Mouse (Mus musculus) forebrain, postnatal 0 days (tissue): ENCODE measurements around the gene Tecta. TPM values are rescaled to one million over a fixed set of nuclear protein-coding genes. Genes with fewer than 3 reads are reported as not detected.

Experiments
- ATAC-seq: fragments of 200-750 bp; cut with Nextera tagmentation; 2 replicates; pipeline ENCODE4 v1.8.0; 2017; ENCODE audit warnings: mild to moderate bottlenecking, moderate library complexity
- DNase-seq: peaks from one replicate; pipeline ENCODE4 v3.0.0-alpha.2; 2015
- H3K27ac ChIP-seq: fragments of 300-500 bp; sonication (generic); 2 replicates; pipeline ENCODE4 v1.5.1; 2014; ENCODE audit warnings: low read depth, mild to moderate bottlenecking, antibody characterized with exemption, low read length, moderate library complexity, mixed read lengths
- H3K27me3 ChIP-seq: fragments of 300-500 bp; sonication (generic); 2 replicates; pipeline ENCODE4 v1.6.1; 2014; ENCODE audit warnings: mild to moderate bottlenecking, low read length, mixed read lengths; ENCODE audit not compliant: insufficient read depth
- H3K36me3 ChIP-seq: fragments of 300-500 bp; sonication (generic); 2 replicates; pipeline ENCODE4 v1.6.1; 2014; ENCODE audit warnings: mild to moderate bottlenecking, moderate library complexity; ENCODE audit not compliant: insufficient read depth
- H3K4me1 ChIP-seq: fragments of 300-500 bp; sonication (generic); 2 replicates; pipeline ENCODE4 v1.6.1; 2014; ENCODE audit warnings: antibody characterized with exemption; ENCODE audit not compliant: insufficient read depth
- H3K4me2 ChIP-seq: fragments of 300-500 bp; sonication (generic); 2 replicates; pipeline ENCODE4 v1.6.1; 2014; ENCODE audit warnings: low read depth, mild to moderate bottlenecking, moderate library complexity
- H3K4me3 ChIP-seq: fragments of 300-500 bp; sonication (generic); 2 replicates; pipeline ENCODE4 v1.5.1; 2014; ENCODE audit warnings: low read depth, low read length, mixed read lengths
- H3K9ac ChIP-seq: fragments of 300-500 bp; sonication (generic); 2 replicates; pipeline ENCODE4 v1.6.1; 2014; ENCODE audit warnings: mild to moderate bottlenecking
- H3K9me3 ChIP-seq: fragments of 300-500 bp; sonication (generic); 2 replicates; pipeline ENCODE4 v1.6.1; 2016; ENCODE audit warnings: low read length
- CTCF ChIP-seq: sonication (generic); IDR thresholded peaks from 2 replicates; pipeline ENCODE4 v1.5.1; 2016; ENCODE audit warnings: antibody characterized with exemption, control low read depth, low read depth
- WGBS: fragments of 180-500 bp; shearing (Covaris S2); extraction: QIAGEN DNeasy Blood & Tissue Kit; methylation state at CpG from one replicate; pipeline ENCODE4 v1.1.7; 2014; 5-methylcytosine and 5-hydroxymethylcytosine counted together
- polyA plus RNA-seq: library from polyadenylated mRNA; unstranded; fragments of >200 nt; fragmentation: Nextera tagmentation; extraction: Ambion mirVana; gene quantifications from 2 replicates; pipeline ENCODE4 v1.2.1, GENCODE M21; 2015
- total RNA-seq: library from RNA; depleted of rRNA; stranded (reverse); fragments of >200 nt; gene quantifications from 2 replicates; pipeline ENCODE4 v1.2.3, GENCODE M21; 2014

Tecta gene
- total and polyA plus RNA-seq, 2 experiments from 2014 or later = 0.36 to 0.43 TPM

DNA sequence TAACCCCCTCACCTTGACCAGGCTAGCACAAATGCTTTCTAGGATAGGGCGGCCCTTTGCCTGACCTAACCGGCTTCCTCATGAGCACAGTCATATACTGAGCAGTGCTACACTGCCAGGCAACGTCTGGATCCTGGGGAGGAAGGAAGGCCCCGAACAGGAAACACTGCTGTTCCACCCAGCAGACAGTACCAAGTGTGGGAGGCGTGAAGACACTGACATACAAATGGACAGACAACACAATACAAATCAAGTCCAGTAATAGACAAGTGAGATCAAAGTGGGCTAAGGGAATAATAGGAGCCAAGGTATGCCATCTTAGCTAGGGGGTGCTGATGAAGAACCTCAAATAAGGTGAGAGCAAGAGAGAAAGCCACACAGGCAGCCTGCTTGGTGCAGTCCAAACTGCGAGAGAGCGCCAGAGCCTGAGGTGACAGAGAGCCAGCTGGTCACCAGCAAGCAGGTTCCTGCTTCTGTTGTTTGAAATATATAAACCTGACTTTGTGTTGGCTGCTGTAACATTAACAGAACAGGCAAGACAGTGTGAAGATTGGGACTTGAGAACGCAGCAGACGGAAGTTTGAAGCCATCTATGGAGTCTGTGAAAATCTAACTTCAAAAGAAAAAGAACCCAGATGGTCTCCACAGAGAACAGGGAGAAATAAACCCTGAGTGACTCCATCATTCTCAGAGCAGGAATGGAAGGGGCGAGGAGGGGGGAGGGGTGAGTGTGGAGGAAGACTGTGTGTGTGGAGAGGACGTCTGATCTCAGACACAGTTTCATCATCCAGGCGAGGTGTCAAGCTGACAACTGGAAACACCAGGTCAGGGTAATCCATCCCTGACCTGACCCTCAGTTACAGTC, 28.6 kb upstream of the Tecta start:
- DNase-seq (peak; percentile 9), ATAC-seq (peak; percentile 73)
- peak overlapping the region; percentile 50 for H3K27ac ChIP-seq
- H3K27me3 ChIP-seq = no peaks in the 10 kb centered on the region
- no peak for TF ChIP-seq CTCF
- no peaks in the 10 kb centered on the region for H3K4me1 ChIP-seq
- no peak overlapping the region for H3K4me3 ChIP-seq
- WGBS = 71% methylated on average over 12 of the region's 12 CpGs
- no peak overlapping the region for H3K9ac ChIP-seq
- no peak overlapping the region for H3K4me2 ChIP-seq
- peaks cover 44% of the 10 kb centered on the region for H3K36me3 ChIP-seq
- no peaks in the 10 kb centered on the region for H3K9me3 ChIP-seq

GRCm38 (mm10) chr9:42426661-42427358, 27.1 kb upstream of the Tecta start:
- H3K4me3 ChIP-seq = no peak overlapping the region
- no peaks in the 10 kb centered on the region for H3K9me3 ChIP-seq
- ATAC-seq (no peak), DNase-seq (no peak)
- no peaks in the 10 kb centered on the region for H3K4me1 ChIP-seq
- WGBS = 51% methylated on average over 10 of the region's 10 CpGs
- no peaks in the 10 kb centered on the region for H3K27me3 ChIP-seq
- TF ChIP-seq CTCF = no peak
- H3K27ac ChIP-seq = no peak overlapping the region
- H3K9ac ChIP-seq = no peak overlapping the region
- H3K4me2 ChIP-seq = no peak overlapping the region
- H3K36me3 ChIP-seq = peaks cover 35% of the 10 kb centered on the region

GRCm38 (mm10) chr9:42423649-42424048, 23.9 kb upstream of the Tecta start:
- Histone ChIP-seq H3K27ac (no peak overlapping the region), H3K36me3 (peaks cover 23% of the 10 kb centered on the region), H3K4me1 (no peaks in the 10 kb centered on the region), H3K9ac (no peak overlapping the region), H3K4me3 (no peak overlapping the region), H3K27me3 (no peaks in the 10 kb centered on the region), H3K9me3 (no peaks in the 10 kb centered on the region), H3K4me2 (no peak overlapping the region)
- TF ChIP-seq CTCF = no peak
- ATAC-seq (no peak), DNase-seq (no peak)
- WGBS = 93% methylated on average over 2 of the region's 2 CpGs

DNA sequence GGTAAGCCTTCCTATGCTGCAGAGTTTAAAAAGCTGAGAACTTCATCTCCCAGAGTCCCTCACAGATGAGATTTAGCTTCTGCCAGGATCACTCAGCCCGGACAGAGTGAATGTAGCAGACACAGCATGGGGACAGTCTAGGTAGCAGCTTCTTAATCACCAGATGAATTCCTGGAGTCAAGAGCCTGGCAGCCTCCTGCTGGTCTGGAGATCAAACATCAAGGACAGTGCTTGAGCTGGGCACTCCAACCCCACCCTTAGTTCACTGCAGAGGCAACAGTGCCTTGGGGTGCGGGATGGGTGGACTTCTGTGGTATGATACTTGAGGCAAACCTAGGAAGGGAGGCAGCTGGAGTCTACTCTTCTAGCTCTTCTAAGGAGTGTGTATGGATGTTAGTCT, 20.0 kb upstream of the Tecta start:
- no peak for ATAC-seq
- Histone ChIP-seq H3K9me3 (no peaks in the 10 kb centered on the region), H3K4me1 (no peaks in the 10 kb centered on the region), H3K9ac (no peak overlapping the region), H3K27ac (no peak overlapping the region), H3K4me3 (no peak overlapping the region), H3K4me2 (no peak overlapping the region), H3K36me3 (peaks cover 28% of the 10 kb centered on the region), H3K27me3 (no peaks in the 10 kb centered on the region)
- WGBS = 82% methylated on average over 2 of the region's 2 CpGs
- no peak for DNase-seq
- no peak for TF ChIP-seq CTCF

GRCm38 (mm10) chr9:42418786-42419185, 19.1 kb upstream of the Tecta start:
- Histone ChIP-seq H3K36me3 (peaks cover 30% of the 10 kb centered on the region), H3K9ac (no peak overlapping the region), H3K4me1 (no peaks in the 10 kb centered on the region), H3K27ac (no peak overlapping the region), H3K27me3 (no peaks in the 10 kb centered on the region), H3K4me3 (no peak overlapping the region), H3K4me2 (no peak overlapping the region), H3K9me3 (no peaks in the 10 kb centered on the region)
- ATAC-seq = no peak
- 85% methylated on average over 5 of the region's 5 CpGs for WGBS
- no peak for TF ChIP-seq CTCF
- DNase-seq = no peak

DNA sequence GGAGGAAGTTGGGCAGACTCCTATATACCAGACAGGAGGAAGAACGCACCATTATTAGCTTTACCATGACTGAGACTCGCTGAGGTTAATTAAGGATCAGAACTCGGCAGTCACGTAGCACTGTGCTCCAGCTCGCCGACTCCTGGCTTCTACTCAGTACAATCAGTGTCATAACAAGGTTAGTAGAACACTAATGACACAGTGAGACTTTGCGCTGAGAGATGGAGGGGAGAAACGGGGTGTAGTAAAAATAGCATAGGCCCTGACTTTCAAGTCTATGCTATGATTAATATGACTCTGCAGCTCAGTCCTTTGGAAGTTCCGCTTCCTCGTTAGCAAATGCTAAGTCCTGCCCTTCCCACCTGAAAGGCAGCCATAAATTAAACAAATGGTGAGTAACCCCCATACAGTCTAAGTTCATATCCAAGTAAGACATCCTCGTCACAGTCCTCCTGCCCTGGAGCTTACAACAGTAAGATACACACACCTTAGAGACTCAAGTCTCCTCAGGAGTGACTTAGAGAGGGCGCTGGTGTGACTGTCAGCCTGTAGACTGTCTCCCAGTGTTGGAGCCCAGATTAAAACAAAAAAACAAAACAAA, 17.7 kb upstream of the Tecta start:
- 66% methylated on average over 12 of the region's 12 CpGs for WGBS
- Histone ChIP-seq H3K9me3 (no peaks in the 10 kb centered on the region), H3K27me3 (no peaks in the 10 kb centered on the region), H3K4me1 (no peaks in the 10 kb centered on the region; the same call in 1 of the 2 replicates), H3K4me3 (no peak overlapping the region), H3K27ac (no peak overlapping the region), H3K4me2 (no peak overlapping the region), H3K9ac (no peak overlapping the region), H3K36me3 (peaks cover 30% of the 10 kb centered on the region)
- ATAC-seq (peak; percentile 34; the same call in 1 of the 2 replicates), DNase-seq (no peak)
- TF ChIP-seq CTCF = no peak

GRCm38 (mm10) chr9:42415184-42415583, 15.5 kb upstream of the Tecta start:
- Histone ChIP-seq H3K9ac (no peak overlapping the region), H3K36me3 (peaks cover 23% of the 10 kb centered on the region), H3K4me2 (no peak overlapping the region), H3K27ac (no peak overlapping the region), H3K27me3 (no peaks in the 10 kb centered on the region), H3K4me1 (no peaks in the 10 kb centered on the region; the same call in 1 of the 2 replicates), H3K4me3 (no peak overlapping the region), H3K9me3 (no peaks in the 10 kb centered on the region)
- no peak for TF ChIP-seq CTCF
- DNase-seq (no peak), ATAC-seq (peak; percentile 79)
- 17% methylated on average over 1 of the region's 1 CpGs for WGBS
